Mouse (Mus musculus) myocyte (in vitro differentiated cells): ENCODE measurements at regions not wholly inside any gene's neighbourhood (a gene's known extent, or its start where the extent isn't known, plus 50 kb on each side); places are given as distances from the start of the nearest gene placed in this dataset.

Source experiments
- E2F4 ChIP-seq: IDR thresholded peaks from one replicate; pipeline ENCODE4 v1.6.1; 2011; ENCODE audit warnings: mild to moderate bottlenecking, control low read depth, moderate library complexity; ENCODE audit not compliant: insufficient read depth
- MYOG ChIP-seq, 3 experiments: IDR thresholded peaks; one replicate each; pipeline ENCODE4 v1.6.1; 2011; ENCODE audit warnings: control low read depth in 2 of 3, low read depth in 2 of 3, mild to moderate bottlenecking in 2 of 3; ENCODE audit not compliant: insufficient read length in 2 of 3, control insufficient read depth in 1 of 3, insufficient read depth in 1 of 3
- POLR2A ChIP-seq: IDR thresholded peaks from one replicate; pipeline ENCODE4 v1.6.1; 2011; ENCODE audit warnings: low read depth, mild to moderate bottlenecking, control low read depth, moderate library complexity; ENCODE audit not compliant: insufficient read length
- REST ChIP-seq: IDR thresholded peaks from one replicate; pipeline ENCODE4 v1.6.1; 2011; ENCODE audit warnings: mild to moderate bottlenecking, control low read depth, moderate library complexity; ENCODE audit not compliant: insufficient read depth, insufficient read length
- SRF ChIP-seq: IDR thresholded peaks from one replicate; pipeline ENCODE4 v1.6.1; 2011; ENCODE audit warnings: low read depth; ENCODE audit not compliant: control insufficient read depth, insufficient read length
- TCF12 ChIP-seq: IDR thresholded peaks from one replicate; pipeline ENCODE4 v1.6.1; 2011; ENCODE audit warnings: mild to moderate bottlenecking, control low read depth; ENCODE audit not compliant: poor library complexity, insufficient read depth, severe bottlenecking
- USF1 ChIP-seq: IDR thresholded peaks from one replicate; pipeline ENCODE4 v1.6.1; 2011; ENCODE audit warnings: low read depth, mild to moderate bottlenecking, control low read depth, moderate library complexity

GRCm38 (mm10) chr10:108073828-108074227, 88.2 kb upstream of the Ppp1r12a start:
- TF ChIP-seq POLR2A (no peak), MYOG (IDR thresholded peaks at IDR 0.05; ENCODE audit: control insufficient read depth in 1 of 3, insufficient read depth in 1 of 3, insufficient read length in 2 of 3, low read depth in 2 of 3) (no peak), TCF12 (no peak), SRF (no peak), E2F4 (no peak), REST (no peak), USF1 (no peak)
